Mouse (Mus musculus) stomach, embryonic 14.5 days (tissue): ENCODE measurements around the gene Cd276. TPM values are rescaled to one million over a fixed set of nuclear protein-coding genes. Genes with fewer than 3 reads are reported as not detected.
A peak's percentile ranks its signal among the peaks of the same experiment; 100 is the strongest.

Experiments
- ATAC-seq: fragments of 200-750 bp; cut with Nextera tagmentation; 2 replicates; pipeline ENCODE4 v1.8.0; 2017; ENCODE audit warnings: low read depth, moderate TSS enrichment; ENCODE audit not compliant: insufficient number of reproducible peaks, insufficient read depth, low FRiP score
- H3K27ac ChIP-seq: fragments of 300-500 bp; sonication (generic); 2 replicates; pipeline ENCODE4 v1.5.1; 2014; ENCODE audit warnings: mild to moderate bottlenecking, low read length, moderate library complexity, mixed read lengths
- H3K27me3 ChIP-seq: fragments of 300-500 bp; sonication (generic); 2 replicates; pipeline ENCODE4 v1.6.1; 2014; ENCODE audit warnings: low read length, control low read depth, mixed read lengths; ENCODE audit not compliant: control insufficient read depth, insufficient read depth
- H3K36me3 ChIP-seq: fragments of 300-500 bp; sonication (generic); 2 replicates; pipeline ENCODE4 v1.6.1; 2014; ENCODE audit warnings: mild to moderate bottlenecking, control low read depth, low read length, moderate library complexity, mixed read lengths; ENCODE audit not compliant: control insufficient read depth, insufficient read depth
- H3K4me1 ChIP-seq: fragments of 300-500 bp; sonication (generic); 2 replicates; pipeline ENCODE4 v1.6.1; 2014; ENCODE audit warnings: low read length, control low read depth, mixed read lengths; ENCODE audit not compliant: control insufficient read depth, insufficient read depth
- H3K4me2 ChIP-seq: fragments of 300-500 bp; sonication (generic); replicated peaks from 2 replicates; pipeline ENCODE4 v1.6.1; 2014; ENCODE audit warnings: low read depth, low read length, control low read depth
- H3K4me3 ChIP-seq: fragments of 300-500 bp; sonication (generic); 2 replicates; pipeline ENCODE4 v1.5.1; 2014; ENCODE audit warnings: low read depth, low read length, control low read depth
- H3K9ac ChIP-seq: fragments of 300-500 bp; sonication (generic); replicated peaks from 2 replicates; pipeline ENCODE4 v1.6.1; 2014; ENCODE audit warnings: low read depth, mild to moderate bottlenecking, control low read depth, low read length, moderate library complexity, mixed read lengths
- H3K9me3 ChIP-seq: fragments of 300-500 bp; sonication (generic); 2 replicates; pipeline ENCODE4 v1.6.1; 2016; ENCODE audit warnings: low read depth, low read length, control low read depth; ENCODE audit not compliant: control insufficient read depth
- WGBS: fragments of 180-500 bp; shearing (Covaris S2); extraction: QIAGEN DNeasy Blood & Tissue Kit; methylation state at CpG from one replicate; pipeline ENCODE4 v1.1.7; 2014; 5-methylcytosine and 5-hydroxymethylcytosine counted together
- polyA plus RNA-seq: library from polyadenylated mRNA; unstranded; fragments of >200 nt; fragmentation: Nextera tagmentation; extraction: Ambion mirVana; gene quantifications from 2 replicates; pipeline ENCODE4 v1.2.1, GENCODE M21; 2014

The Cd276 gene
- polyA plus RNA-seq, 1 experiment from 2014 or later = 45.7 TPM

DNA sequence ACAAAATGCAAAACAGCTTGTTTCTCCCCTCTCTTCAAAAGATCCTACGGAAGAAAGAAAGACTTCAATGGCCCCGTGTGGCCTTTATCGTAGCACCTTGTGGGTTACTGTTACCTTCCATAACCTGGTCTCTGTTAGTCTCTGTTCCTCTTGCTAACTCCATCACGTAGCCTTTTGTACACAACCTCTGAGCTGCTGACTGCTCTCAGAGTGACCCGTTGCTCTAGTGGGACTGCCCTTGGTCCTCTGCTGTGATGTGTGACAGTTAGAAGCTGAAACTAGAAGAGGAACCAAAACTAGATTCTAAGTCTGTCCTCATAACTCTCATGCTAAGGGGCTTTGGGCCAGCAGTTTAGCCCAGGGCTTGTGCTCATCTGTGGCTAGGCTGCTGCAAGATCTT, 44.8 kb downstream of the Cd276 start:
- no peak overlapping the region for H3K27ac ChIP-seq
- no peak overlapping the region for H3K9ac ChIP-seq
- H3K4me2 ChIP-seq = no peak overlapping the region
- H3K27me3 ChIP-seq = no peaks in the 10 kb centered on the region
- no peaks in the 10 kb centered on the region for H3K9me3 ChIP-seq
- no peak overlapping the region for H3K4me3 ChIP-seq
- no peaks in the 10 kb centered on the region for H3K36me3 ChIP-seq
- H3K4me1 ChIP-seq = no peaks in the 10 kb centered on the region
- WGBS = 84% methylated on average over 5 of the region's 5 CpGs
- ATAC-seq = no peak

GRCm38 (mm10) chr9:58507216-58508005, 47.8 kb downstream of the Cd276 start:
- H3K4me1 ChIP-seq = no peaks in the 10 kb centered on the region
- H3K4me3 ChIP-seq = no peak overlapping the region
- H3K27me3 ChIP-seq = no peaks in the 10 kb centered on the region
- H3K4me2 ChIP-seq = no peak overlapping the region
- no peak overlapping the region for H3K27ac ChIP-seq
- no peaks in the 10 kb centered on the region for H3K9me3 ChIP-seq
- no peak overlapping the region for H3K9ac ChIP-seq
- ATAC-seq = no peak
- H3K36me3 ChIP-seq = no peaks in the 10 kb centered on the region
- WGBS = 75% methylated on average over 8 of the region's 8 CpGs

DNA sequence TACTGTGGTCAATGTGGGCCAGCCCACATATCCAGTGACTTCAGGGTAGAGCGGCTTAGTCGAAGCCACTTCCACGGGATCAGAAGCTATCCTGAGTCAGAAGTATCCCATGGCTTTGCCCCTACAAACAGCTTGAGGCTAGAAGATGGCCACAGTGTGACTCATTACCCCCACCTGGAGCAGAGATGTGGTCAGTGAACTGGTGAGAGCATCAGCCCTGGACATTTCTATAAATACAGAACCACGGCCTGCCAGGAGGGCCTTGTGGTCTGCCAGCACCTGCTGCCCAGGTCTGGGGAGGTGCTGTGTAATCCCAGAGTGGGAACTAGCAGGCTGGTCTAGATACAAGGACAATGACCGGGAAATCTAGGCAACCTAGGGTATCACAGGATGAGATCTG, 54.3 kb downstream of the Cd276 start:
- H3K27ac ChIP-seq = no peak overlapping the region
- no peaks in the 10 kb centered on the region for H3K27me3 ChIP-seq
- no peaks in the 10 kb centered on the region for H3K9me3 ChIP-seq
- no peaks in the 10 kb centered on the region for H3K4me1 ChIP-seq
- no peaks in the 10 kb centered on the region for H3K36me3 ChIP-seq
- no peak overlapping the region for H3K4me3 ChIP-seq
- no peak for ATAC-seq
- no peak overlapping the region for H3K4me2 ChIP-seq
- no peak overlapping the region for H3K9ac ChIP-seq
- WGBS = 80% methylated on average over 5 of the region's 5 CpGs

DNA sequence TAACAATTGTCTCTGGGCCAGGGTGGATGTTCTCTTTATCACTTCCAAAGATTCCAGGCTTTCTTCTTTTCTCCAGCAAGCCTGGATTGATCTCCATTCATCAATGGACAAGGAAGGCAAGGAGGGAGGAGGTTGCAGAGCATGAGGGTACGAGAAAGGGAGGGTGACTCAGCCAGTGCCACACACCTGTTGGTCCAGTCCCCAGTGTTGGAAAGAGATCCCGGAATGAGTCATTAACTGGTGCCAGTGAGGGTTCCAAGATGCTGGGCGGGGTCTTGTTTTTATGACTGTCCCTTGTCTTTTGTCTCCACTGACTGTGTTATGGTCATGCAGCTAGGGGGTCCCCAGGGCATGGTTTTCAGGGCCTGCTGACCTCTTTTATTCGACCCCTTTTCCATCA, 57.3 kb downstream of the Cd276 start:
- Histone ChIP-seq H3K4me3 (no peak overlapping the region), H3K9ac (no peak overlapping the region), H3K27me3 (no peaks in the 10 kb centered on the region), H3K36me3 (no peaks in the 10 kb centered on the region), H3K4me2 (no peak overlapping the region), H3K9me3 (no peaks in the 10 kb centered on the region), H3K4me1 (no peaks in the 10 kb centered on the region), H3K27ac (no peak overlapping the region)
- no peak for ATAC-seq
- WGBS = 61% methylated on average over 4 of the region's 4 CpGs

DNA sequence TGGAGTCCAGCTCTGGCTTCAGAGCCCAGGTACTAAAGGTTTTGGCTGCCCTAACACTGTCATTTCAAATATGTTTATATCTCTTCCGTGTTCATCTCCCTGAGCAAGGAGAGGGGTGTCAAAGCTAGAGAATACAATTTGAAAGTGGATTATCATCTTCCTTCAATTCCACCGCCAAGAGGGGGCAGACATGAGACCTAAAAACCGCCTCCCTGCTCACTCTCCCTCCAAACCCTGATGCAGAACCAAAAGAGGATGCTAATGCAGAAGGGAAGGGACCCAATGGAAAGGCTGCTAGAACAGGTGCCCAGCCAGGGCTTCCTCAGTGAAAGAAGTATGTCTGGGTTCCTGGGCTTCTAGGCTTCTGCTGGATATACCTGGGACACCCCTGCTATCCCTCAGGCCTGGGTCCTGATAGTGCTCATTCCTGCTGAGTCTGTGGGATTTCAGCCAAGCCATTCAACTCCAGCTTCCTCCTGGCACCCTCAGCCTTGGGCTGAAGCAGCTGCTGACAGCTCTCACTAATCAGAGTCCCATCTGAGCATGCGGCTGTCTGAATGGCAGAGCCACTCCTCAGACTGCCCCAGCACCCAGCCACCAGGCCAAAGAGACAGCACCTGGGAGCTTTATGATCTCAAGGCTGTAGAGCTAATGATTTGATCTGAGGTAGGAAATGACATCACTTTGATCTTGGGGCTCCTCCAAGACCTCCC, 58.6 kb downstream of the Cd276 start:
- H3K4me2 ChIP-seq = no peak overlapping the region
- no peak for ATAC-seq
- no peaks in the 10 kb centered on the region for H3K27me3 ChIP-seq
- H3K4me1 ChIP-seq = no peaks in the 10 kb centered on the region
- H3K9me3 ChIP-seq = no peaks in the 10 kb centered on the region
- no peak overlapping the region for H3K27ac ChIP-seq
- H3K4me3 ChIP-seq = no peak overlapping the region
- no peaks in the 10 kb centered on the region for H3K36me3 ChIP-seq
- H3K9ac ChIP-seq = no peak overlapping the region
- 28% methylated on average over 4 of the region's 4 CpGs for WGBS

- Histone ChIP-seq H3K4me1 (peaks cover 4% of the 10 kb centered on the region; the same call in 1 of the 2 replicates), H3K36me3 (no peaks in the 10 kb centered on the region), H3K9me3 (no peaks in the 10 kb centered on the region), H3K9ac (no peak overlapping the region), H3K27me3 (0 out of 2 replicates have a peak, but pooled peaks cover 1% of the 10 kb centered on the region), H3K4me3 (no peak overlapping the region), H3K4me2 (no peak overlapping the region), H3K27ac (no peak overlapping the region)
- 77% methylated on average over 2 of the region's 2 CpGs for WGBS
- no peak for ATAC-seq
Observed at GRCm38 (mm10) chr9:58495035-58495434, 60.2 kb downstream of the Cd276 start.

DNA sequence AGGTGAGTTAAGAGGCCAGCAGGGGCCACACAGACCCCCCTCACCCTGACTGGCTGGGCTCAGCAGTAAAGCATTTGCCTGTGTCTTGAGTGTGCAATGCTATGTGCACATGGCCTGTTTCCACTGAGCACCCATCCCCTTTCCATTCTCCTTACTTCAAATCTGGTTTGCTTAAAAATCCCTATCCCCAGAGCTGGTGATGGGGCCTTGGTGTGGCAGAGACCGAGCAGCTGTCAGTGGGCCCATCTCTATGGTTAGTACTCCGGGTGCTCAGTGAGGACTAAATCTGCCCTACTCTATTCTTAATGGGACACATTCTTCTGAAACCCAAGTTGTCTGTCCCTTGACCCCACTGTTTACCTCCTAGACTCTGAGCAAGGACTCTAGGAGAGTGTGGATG, 64.8 kb downstream of the Cd276 start:
- no peak overlapping the region for H3K4me3 ChIP-seq
- peaks cover 8% of the 10 kb centered on the region; the same call in 1 of the 2 replicates for H3K27me3 ChIP-seq
- peaks cover 12% of the 10 kb centered on the region; the same call in 1 of the 2 replicates for H3K4me1 ChIP-seq
- WGBS = 65% methylated on average over 2 of the region's 2 CpGs
- H3K9ac ChIP-seq = no peak overlapping the region
- H3K4me2 ChIP-seq = peak overlapping the region; percentile 94; the same call in 1 of the 2 replicates
- H3K36me3 ChIP-seq = no peaks in the 10 kb centered on the region
- no peaks in the 10 kb centered on the region for H3K9me3 ChIP-seq
- ATAC-seq = no peak
- no peak overlapping the region for H3K27ac ChIP-seq

DNA sequence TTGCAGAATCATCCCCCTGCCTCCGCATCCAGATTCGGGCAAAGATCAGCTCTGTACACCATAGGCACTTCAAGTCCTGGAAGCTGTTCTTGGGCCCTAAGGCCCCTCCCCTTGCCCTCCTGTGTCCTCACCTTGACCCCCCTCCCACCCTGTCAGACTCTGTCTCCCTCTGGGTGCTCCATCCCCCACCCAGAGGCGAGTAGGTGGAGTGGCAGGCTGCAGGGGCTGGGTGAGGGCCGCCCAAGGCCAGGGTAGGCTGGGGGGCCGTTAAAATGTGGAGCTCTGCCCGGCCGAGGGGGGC, 65.4 kb downstream of the Cd276 start:
- Histone ChIP-seq H3K9me3 (no peaks in the 10 kb centered on the region), H3K27ac (no peak overlapping the region), H3K4me2 (peak overlapping the region; percentile 94), H3K4me1 (peaks cover 12% of the 10 kb centered on the region; the same call in 1 of the 2 replicates), H3K27me3 (peaks cover 8% of the 10 kb centered on the region; the same call in 1 of the 2 replicates), H3K9ac (no peak overlapping the region), H3K36me3 (no peaks in the 10 kb centered on the region), H3K4me3 (peak overlapping the region; percentile 62; the same call in 1 of the 2 replicates)
- WGBS = 20% methylated on average over 7 of the region's 7 CpGs
- ATAC-seq = no peak
